Mouse (Mus musculus): Measurements from ENCODE around the gene Pou1f1. TPM values are rescaled to one million over a fixed set of nuclear protein-coding genes. Genes with fewer than 3 reads are reported as not detected.

Pou1f1 gene
- not detected for total RNA-seq (2021)
- long read RNA-seq, experiment 1, result 0 reads
- long read RNA-seq, experiment 2, result 0 reads

- no peak for DNase-seq
Observed at GRCm38 (mm10) chr16:65520211-65520610, at the start of gene Pou1f1. Gene Pou1f1 (plus strand): TSS chr16:65520511.

- DNase-seq, result no peak
Observed at GRCm38 (mm10) chr16:65470650-65471049, 49.7 kb upstream of the Pou1f1 start.

GRCm38 (mm10) chr16:65472472-65473001, 47.8 kb upstream of the Pou1f1 start:
- DNase-seq, result peak; percentile 10 to 11

GRCm38 (mm10) chr16:65485726-65486125, 34.6 kb upstream of the Pou1f1 start:
- DNase-seq, result no peak

- peak in 1 of 2 experiments; percentile 3 for DNase-seq
Observed at GRCm38 (mm10) chr16:65496030-65496429, 24.3 kb upstream of the Pou1f1 start.

- peak; percentile 7 to 20 for DNase-seq
Observed at GRCm38 (mm10) chr16:65497049-65497448, 23.3 kb upstream of the Pou1f1 start.

- no peak for DNase-seq
Observed at GRCm38 (mm10) chr16:65514223-65514622, 6.1 kb upstream of the Pou1f1 start.

- DNase-seq, result no peak
Observed at GRCm38 (mm10) chr16:65526004-65526403, 5.7 kb downstream of the Pou1f1 start.

GRCm38 (mm10) chr16:65526695-65527094, 6.4 kb downstream of the Pou1f1 start:
- DNase-seq, result no peak

- no peak for DNase-seq
Observed at GRCm38 (mm10) chr16:65529589-65529988, 9.3 kb downstream of the Pou1f1 start.

- DNase-seq, result no peak
Observed at GRCm38 (mm10) chr16:65531663-65532062, 11.4 kb downstream of the Pou1f1 start.

GRCm38 (mm10) chr16:65533315-65533999, 13.1 kb downstream of the Pou1f1 start:
- DNase-seq, result peak; percentile 8 to 25

GRCm38 (mm10) chr16:65543676-65544293, 23.5 kb downstream of the Pou1f1 start:
- no peak for DNase-seq

GRCm38 (mm10) chr16:65548960-65549359, 28.6 kb downstream of the Pou1f1 start:
- DNase-seq, result no peak

GRCm38 (mm10) chr16:65550814-65551213, 30.5 kb downstream of the Pou1f1 start:
- DNase-seq, result no peak

GRCm38 (mm10) chr16:65554267-65554666, 34.0 kb downstream of the Pou1f1 start:
- DNase-seq, result peak in 1 of 2 experiments; percentile 39

- no peak for DNase-seq
Observed at GRCm38 (mm10) chr16:65557369-65557768, 37.1 kb downstream of the Pou1f1 start.

- DNase-seq, result no peak
Observed at GRCm38 (mm10) chr16:65559591-65559990, 39.3 kb downstream of the Pou1f1 start.

- peak in 1 of 2 experiments; percentile 9 for DNase-seq
Observed at GRCm38 (mm10) chr16:65560996-65561962, 41.0 kb downstream of the Pou1f1 start.

- peak; percentile 86 for DNase-seq
Observed at GRCm38 (mm10) chr16:65561963-65562863, 41.9 kb downstream of the Pou1f1 start, which contains the start of gene Chmp2b. Gene Chmp2b (minus strand): TSS chr16:65562726.

- DNase-seq, result no peak
Observed at GRCm38 (mm10) chr16:65562864-65563206, 42.5 kb downstream of the Pou1f1 start.

Data from heart, adult 18-20 months (tissue).